Mouse (Mus musculus): ENCODE measurements around the gene Slc16a3.

The Slc16a3 gene

DNA sequence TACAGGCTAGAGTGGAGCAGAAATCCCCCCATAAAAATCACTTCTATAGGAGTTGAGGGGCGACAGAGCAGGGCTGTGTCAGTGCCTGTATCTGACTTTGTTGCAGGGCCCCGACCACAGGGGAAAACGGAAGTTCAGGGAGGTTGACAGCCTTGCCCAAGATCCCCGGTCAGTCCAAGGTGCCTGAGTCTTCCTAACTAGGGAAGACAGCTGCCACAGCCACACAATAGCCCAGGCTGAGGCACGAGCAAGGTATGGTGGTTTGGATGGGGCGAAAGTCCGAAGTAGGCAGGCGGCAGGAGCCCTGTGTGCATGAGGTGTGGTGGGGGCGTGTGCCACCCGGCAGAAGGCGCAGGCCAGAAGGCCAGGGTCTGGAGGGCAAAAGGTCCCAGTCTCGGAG lies at the start of gene Slc16a3:
Gene Slc16a3, plus strand, starts transcription at position 153 of the 400 bp plus-strand sequence.
- no peak for DNase-seq (ENCODE audit: extremely low spot score, low spot score)

DNA sequence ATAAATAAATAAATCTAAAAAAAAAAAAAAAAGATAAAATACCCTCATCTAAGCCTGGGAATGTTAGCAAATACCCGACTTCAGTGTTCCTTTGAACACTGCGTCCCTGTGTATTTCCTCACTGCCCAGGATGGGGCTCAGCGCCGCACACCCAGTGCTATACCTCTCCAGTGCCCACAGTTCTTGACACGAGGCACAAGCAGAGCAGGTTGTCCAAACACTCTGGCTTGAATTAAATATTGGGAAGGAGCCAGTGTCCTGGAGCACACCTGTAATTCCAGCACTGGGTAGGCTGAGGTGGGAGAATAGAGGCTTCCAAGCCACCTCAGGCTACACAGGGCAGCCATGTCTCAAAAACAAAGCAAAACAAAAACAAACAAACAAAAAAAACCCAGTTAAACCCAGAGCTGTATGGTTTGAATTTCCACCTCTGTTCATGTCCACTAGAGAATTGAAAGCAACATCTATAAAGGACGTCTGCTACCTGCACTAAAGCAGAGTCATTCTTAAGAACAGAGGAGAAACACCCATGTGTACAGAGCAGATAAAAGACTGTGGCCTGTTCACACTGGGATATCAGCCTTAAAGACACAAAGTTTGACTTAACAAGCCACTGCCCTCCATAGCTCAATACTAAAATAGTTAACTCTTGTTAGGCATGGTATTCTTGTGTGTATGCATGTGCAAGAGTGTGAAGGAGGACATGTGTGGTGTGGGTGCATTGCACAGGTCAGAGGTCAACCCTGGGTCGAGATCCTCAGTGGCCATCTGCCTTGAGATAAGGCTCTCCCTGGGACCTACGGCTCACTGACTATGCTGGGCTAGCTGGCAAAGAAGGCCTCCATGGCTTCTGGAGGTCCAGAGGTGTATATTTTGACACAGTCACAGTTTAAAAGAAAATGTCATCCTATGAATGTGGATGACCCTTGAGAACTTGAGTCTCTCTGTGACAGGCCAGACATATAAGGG lies 47.7 kb upstream of the Slc16a3 start:
- DNase-seq (ENCODE audit: extremely low spot score, low spot score), result no peak

GRCm38 (mm10) chr11:120901729-120902486 lies 46.4 kb upstream of the Slc16a3 start:
- DNase-seq (ENCODE audit: extremely low spot score, low spot score), result no peak

- DNase-seq (ENCODE audit: extremely low spot score, low spot score), result no peak
Measured at GRCm38 (mm10) chr11:120902487-120903142, 45.7 kb upstream of the Slc16a3 start.

- DNase-seq (ENCODE audit: extremely low spot score, low spot score), result no peak
Measured at GRCm38 (mm10) chr11:120903159-120903850, 45.0 kb upstream of the Slc16a3 start.

DNA sequence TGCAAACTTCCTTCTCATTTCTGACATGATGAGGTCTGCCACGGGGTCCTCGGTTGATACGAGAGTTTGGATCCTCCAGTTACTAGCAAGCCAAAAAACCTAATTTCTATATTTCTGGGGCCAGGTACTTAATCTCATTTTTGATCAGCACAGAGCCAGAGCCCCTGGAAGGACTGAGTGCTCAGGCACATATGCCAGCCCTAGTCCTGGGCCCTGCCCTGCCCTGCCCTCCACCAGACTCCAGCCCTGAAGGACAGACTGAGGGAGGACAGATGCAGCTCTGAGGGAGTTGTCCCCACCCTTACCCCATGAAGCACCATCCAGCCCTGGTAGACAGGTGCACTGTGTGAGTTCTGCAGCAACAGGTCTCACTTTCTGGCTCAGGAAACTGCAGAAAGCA lies 43.7 kb upstream of the Slc16a3 start:
- DNase-seq (ENCODE audit: extremely low spot score, low spot score), result no peak

- DNase-seq (ENCODE audit: extremely low spot score, low spot score), result peak; percentile 70
Measured at GRCm38 (mm10) chr11:120905430-120905873, 42.8 kb upstream of the Slc16a3 start.

- DNase-seq (ENCODE audit: extremely low spot score, low spot score), result no peak
Measured at GRCm38 (mm10) chr11:120913796-120914195, 34.5 kb upstream of the Slc16a3 start.

- DNase-seq (ENCODE audit: extremely low spot score, low spot score), result no peak
Measured at GRCm38 (mm10) chr11:120916477-120916876, 31.8 kb upstream of the Slc16a3 start.

DNA sequence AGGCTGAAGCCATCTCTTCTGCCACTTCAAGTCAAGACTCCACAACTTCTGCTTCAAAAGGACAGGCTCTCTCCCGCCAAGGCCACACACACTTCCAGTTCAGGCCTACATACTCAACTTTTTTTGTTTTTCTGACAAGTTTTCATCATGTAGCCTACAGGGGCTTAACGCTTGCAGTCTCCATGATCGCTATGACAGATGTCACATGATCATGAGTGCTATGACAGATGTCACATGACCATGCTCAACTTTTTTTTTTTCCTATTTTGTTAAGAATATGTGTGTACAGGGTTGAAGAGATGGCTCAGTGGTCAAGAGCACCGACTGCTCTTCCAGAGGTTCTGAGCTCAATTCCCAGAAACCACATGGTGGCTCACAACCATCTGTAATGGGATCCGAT lies 30.5 kb upstream of the Slc16a3 start:
- no peak for DNase-seq (ENCODE audit: extremely low spot score, low spot score)

GRCm38 (mm10) chr11:120922528-120922927 lies 25.8 kb upstream of the Slc16a3 start:
- DNase-seq (ENCODE audit: extremely low spot score, low spot score), result no peak

DNA sequence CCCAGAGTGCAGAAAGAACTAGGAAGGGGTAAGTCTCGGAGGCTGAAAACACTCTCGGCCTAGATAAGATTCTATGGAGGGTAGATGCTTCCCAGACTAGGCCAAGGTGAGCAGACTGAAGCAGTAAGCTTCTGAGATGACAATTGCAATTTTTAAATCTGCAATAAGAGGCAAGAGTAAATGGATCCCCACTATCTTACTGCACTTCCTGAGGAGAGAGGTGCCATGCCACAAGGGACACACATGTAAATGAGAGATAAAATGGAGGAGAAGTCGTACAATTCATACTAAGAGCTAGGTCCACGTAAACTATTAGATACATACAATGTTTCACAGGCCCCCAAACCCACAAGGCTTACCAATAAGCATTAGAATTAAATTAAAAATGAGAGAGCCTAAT lies 19.8 kb upstream of the Slc16a3 start:
- no peak for DNase-seq (ENCODE audit: extremely low spot score, low spot score)

DNA sequence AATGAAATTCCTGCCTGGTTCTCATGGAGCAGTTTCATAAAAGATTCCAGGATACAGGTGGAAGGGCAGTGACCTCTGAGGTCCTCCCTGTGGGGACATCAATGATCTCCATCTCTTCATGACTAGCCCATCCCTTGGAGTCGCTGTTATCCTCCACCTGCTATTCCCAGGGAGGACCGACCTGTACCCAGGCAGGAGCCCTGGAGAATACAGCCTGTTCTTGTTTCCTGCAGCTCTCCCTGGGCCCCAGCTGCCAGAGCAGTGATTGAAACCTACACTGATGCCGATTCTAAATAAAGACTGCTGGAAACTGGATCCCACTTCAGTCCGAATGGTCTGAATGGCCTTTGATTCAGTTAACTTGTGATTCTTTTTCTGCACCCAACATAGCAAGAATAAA lies 16.8 kb upstream of the Slc16a3 start:
- no peak for DNase-seq (ENCODE audit: extremely low spot score, low spot score)

DNA sequence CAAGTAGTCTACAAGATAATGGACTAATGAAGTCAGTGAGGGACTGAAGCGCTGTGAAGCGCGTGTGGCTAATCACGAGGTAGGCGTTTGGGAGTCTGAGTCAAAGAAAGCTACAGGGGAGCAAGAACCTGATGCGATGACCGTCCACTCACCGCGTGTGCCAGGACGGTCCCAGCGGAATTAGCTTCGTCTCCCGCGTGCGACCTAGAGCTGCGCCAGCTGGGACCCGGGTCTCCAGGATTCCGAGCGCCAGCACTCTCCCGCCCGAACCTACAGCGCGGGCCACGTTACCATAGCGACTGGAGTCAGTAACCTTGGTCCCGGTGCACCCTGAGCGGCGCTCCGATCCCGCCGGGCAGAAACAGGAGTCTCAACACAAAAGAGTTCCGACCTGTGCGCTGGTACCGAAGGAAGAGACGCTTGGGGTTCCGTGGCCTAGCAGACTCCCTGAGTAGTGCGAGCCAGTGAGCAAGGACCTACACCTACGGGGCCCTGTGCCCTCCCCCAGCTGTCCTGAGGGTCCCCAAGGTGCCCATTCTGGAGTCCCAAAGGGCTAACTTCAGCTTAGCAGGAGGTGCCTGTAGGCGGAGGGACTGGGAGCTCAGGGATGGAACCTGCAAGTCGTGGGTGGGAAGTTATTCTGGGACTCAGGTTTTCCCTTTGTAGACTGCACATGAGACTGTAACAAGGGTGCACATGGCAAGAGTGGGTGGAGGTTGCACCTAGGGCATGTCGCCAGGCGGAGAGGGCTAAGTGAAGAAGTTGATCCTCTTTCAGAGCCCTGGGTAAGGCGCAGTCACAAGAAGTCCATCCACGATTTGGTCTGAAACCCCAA lies 15.5 kb upstream of the Slc16a3 start, which contains the start of gene Ccdc57:
Gene Ccdc57, minus strand, starts transcription at position 309 of the 835 bp plus-strand sequence.
- DNase-seq (ENCODE audit: extremely low spot score, low spot score), result peak; percentile 94

DNA sequence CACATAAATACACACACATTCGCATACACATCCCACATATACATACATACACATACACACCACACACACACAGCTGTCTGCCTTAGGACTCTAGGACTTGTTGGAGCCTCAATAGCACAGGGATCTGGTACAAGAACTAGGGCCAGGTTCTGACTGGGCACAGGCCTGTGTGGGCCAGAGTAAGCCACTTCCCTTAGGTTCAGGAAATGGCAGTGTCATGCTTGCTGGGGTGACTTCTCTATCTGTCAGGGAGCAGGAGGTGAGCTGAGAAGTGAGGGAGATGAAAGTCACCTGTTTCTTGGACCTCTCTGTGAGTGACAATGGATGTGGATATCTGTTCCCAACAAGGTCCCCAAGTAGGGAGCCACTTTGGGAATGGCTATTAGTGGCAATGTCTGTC lies 10.3 kb upstream of the Slc16a3 start:
- DNase-seq (ENCODE audit: extremely low spot score, low spot score), result no peak

DNA sequence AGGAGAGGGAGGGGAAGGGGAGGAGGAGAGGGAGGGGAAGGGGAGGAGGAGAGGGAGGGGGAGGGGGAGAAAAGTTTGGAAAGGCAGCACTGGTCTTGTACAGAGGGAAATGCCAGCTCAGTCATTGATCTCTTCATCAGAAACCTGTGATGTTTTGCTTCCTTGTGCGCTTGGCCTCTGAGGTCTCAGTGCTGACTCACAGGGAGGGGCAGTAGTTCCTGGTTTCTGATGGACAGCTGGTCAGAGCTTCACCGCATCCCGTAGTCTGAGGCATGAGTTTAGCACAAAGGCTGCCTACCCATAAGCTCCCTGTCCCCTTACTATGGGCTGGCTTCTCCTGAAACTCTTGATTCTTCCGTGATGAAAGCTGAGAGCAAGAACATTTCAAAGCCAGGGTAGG lies 9.5 kb upstream of the Slc16a3 start:
- DNase-seq (ENCODE audit: extremely low spot score, low spot score), result no peak

DNA sequence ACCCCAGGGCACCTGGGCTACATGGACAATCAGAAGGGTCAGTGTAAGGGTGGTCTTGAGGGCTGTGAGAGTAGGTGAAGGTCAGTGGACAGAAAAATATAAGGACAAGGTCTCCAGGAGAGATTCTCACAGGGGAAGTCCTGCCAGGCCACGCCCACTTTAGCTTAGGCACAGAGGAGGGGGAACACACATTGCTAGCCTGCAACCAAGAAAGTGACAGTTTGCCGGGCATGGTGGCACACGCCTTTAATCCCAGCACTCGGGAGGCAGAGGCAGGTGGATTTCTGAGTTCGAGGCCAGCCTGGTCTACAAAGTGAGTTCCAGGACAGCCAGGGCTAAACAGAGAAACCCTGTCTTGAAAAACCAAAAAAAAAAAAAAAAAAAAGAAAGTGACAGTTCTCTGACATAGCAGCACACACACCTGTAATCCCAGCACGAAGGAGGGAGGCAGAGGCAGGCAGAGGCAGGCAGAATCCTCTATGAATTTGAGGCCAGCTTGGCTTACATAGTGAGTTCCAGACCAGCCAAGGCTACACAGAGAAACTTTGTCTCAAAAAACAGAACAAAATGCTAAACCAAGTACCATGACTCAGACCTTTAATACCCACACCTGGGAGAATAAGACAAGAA lies 8.5 kb upstream of the Slc16a3 start:
- no peak for DNase-seq (ENCODE audit: extremely low spot score, low spot score)

DNA sequence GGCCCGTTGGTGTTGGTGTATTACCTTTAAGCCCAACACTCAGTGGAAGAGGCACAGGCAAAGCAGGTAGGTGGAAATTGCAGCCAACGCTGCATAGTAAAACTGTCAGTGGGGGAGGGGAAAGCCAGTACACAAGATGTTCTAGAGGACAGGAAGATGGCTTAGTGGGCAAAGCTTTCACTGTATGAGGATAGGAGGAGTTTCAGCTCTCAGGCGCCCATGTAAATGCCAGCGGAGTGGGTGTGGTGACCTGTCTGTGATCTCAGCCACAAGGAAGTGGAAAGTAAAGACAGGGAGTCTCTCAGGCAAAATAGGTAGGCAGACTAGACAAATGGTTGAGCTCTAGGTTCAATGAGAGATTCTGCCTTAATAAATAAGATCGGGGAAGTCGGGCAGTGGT lies 7.3 kb upstream of the Slc16a3 start:
- DNase-seq (ENCODE audit: extremely low spot score, low spot score), result no peak

DNA sequence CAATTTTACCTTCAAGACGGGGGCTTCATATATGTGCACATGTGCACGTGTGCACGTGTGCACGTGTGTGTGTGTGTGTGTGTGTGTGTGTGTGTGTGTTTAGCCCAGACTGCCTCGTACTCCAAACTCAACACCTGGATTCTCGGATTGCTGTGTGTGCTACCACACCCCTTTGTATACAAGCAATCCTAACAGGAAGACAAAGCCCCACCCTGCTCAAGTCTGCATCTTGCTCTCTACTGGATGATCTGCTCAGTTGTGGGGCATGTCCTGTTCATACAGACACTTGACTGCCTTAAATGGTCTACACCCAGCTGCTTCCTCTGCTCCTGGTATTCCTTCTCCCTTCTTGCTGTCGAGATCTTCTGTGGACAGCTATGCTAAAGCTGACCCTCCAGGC lies 3.0 kb upstream of the Slc16a3 start:
- no peak for DNase-seq (ENCODE audit: extremely low spot score, low spot score)

GRCm38 (mm10) chr11:120945926-120946325 lies 2.4 kb upstream of the Slc16a3 start:
- no peak for DNase-seq (ENCODE audit: extremely low spot score, low spot score)
